Mouse (Mus musculus) thymus, adult 2 months (tissue): Measurements from ENCODE around the gene Cyp4f13. TPM values are rescaled to one million over a fixed set of nuclear protein-coding genes. Genes with fewer than 3 reads are reported as not detected.

Experiments used
- DNase-seq: peaks from one replicate; pipeline ENCODE4 v3.0.0; 2021
- H3K27ac ChIP-seq: fragments of 200-500 bp; 2 replicates; pipeline ENCODE4 v1.5.1; 2012; ENCODE audit warnings: low read length, control low read depth; ENCODE audit not compliant: control insufficient read depth, insufficient read depth
- H3K27me3 ChIP-seq: fragments of 200-500 bp; 2 replicates; pipeline ENCODE4 v1.6.1; 2012; ENCODE audit warnings: mild to moderate bottlenecking, low read length, moderate library complexity, mixed read lengths; ENCODE audit not compliant: control insufficient read depth, insufficient read depth
- H3K36me3 ChIP-seq: fragments of 200-500 bp; 2 replicates; pipeline ENCODE4 v1.6.1; 2012; ENCODE audit warnings: mild to moderate bottlenecking, low read length, moderate library complexity; ENCODE audit not compliant: control insufficient read depth, insufficient read depth
- H3K4me1 ChIP-seq: fragments of 200-500 bp; replicated peaks from 2 replicates; pipeline ENCODE4 v1.6.1; 2012; ENCODE audit warnings: low read length; ENCODE audit not compliant: control insufficient read depth, insufficient read depth
- H3K4me3 ChIP-seq: fragments of 200-500 bp; 2 replicates; pipeline ENCODE4 v1.5.1; 2012; ENCODE audit warnings: mild to moderate bottlenecking, low read length, control low read depth, moderate library complexity; ENCODE audit not compliant: control insufficient read depth, insufficient read depth
- CTCF ChIP-seq: fragments of 200-500 bp; IDR thresholded peaks from 2 replicates; pipeline ENCODE4 v1.5.1; 2012; ENCODE audit warnings: mild to moderate bottlenecking, control low read depth, low read length, moderate library complexity, borderline replicate concordance; ENCODE audit not compliant: control insufficient read depth, poor library complexity, insufficient read depth; ENCODE audit errors: extremely low read depth
- POLR2A ChIP-seq: fragments of 200-500 bp; IDR thresholded peaks from 2 replicates; pipeline ENCODE4 v1.6.1; 2012; ENCODE audit warnings: mild to moderate bottlenecking, low read length, control low read depth, moderate library complexity; ENCODE audit not compliant: control insufficient read depth, poor library complexity, insufficient read depth; ENCODE audit errors: extremely low read depth
- WGBS: fragments of 180-500 bp; shearing (Covaris S2); methylation state at CpG from one replicate; pipeline ENCODE4 v1.1.7; 2018; 5-methylcytosine and 5-hydroxymethylcytosine counted together
- polyA plus RNA-seq: library from polyadenylated mRNA; depleted of rRNA; stranded (reverse); fragments of >200 nt; gene quantifications from 2 replicates; pipeline ENCODE4 v1.2.3, GENCODE M21; 2012

Gene Cyp4f13
- polyA plus RNA-seq, 1 experiment: 39.0 TPM

GRCm38 (mm10) chr17:32965623-32966290, 18.6 kb upstream of the Cyp4f13 start, which contains the start of gene Zfp472:
Gene Zfp472 (plus strand): TSS chr17:32965814.
- Histone ChIP-seq H3K4me1 (peaks cover 8% of the 10 kb centered on the region), H3K4me3 (peak within 1 kb of the TSS; percentile 91), H3K27ac (no peak within 1 kb of the TSS), H3K27me3 (no peaks in the 10 kb centered on the region), H3K36me3 (no peaks in the 10 kb centered on the region)
- peak; percentile 91 for DNase-seq
- under 1% methylated on average over 33 of the region's 33 CpGs for whole genome bisulfite sequencing
- 0 out of 2 replicates have a peak, but pooled peaks have one; percentile 35 for TF ChIP-seq POLR2A
- TF ChIP-seq CTCF: no peak

- H3K4me3 ChIP-seq: peak overlapping the region; percentile 91
- no peaks in the 10 kb centered on the region for H3K36me3 ChIP-seq
- peaks cover 8% of the 10 kb centered on the region for H3K4me1 ChIP-seq
- no peak for DNase-seq
- no peak overlapping the region for H3K27ac ChIP-seq
- 2% methylated on average over 14 of the region's 14 CpGs for WGBS
- TF ChIP-seq POLR2A: no peak
- TF ChIP-seq CTCF: no peak
- H3K27me3 ChIP-seq: no peaks in the 10 kb centered on the region
These were observed 18.0 kb upstream of the Cyp4f13 start for GRCm38 (mm10) chr17:32965253-32965622.

GRCm38 (mm10) chr17:32951441-32951840, 4.2 kb upstream of the Cyp4f13 start:
- Histone ChIP-seq H3K27ac (no peak overlapping the region), H3K36me3 (no peaks in the 10 kb centered on the region), H3K4me1 (peaks cover 20% of the 10 kb centered on the region), H3K27me3 (no peaks in the 10 kb centered on the region), H3K4me3 (no peak overlapping the region)
- TF ChIP-seq POLR2A (no peak), CTCF (peak; percentile 86; the same call in 1 of the 2 replicates)
- 18% methylated on average over 16 of the region's 16 CpGs for WGBS
- peak; percentile 82 for DNase-seq

GRCm38 (mm10) chr17:32951006-32951405, 3.8 kb upstream of the Cyp4f13 start:
- 38% methylated on average over 11 of the region's 11 CpGs for WGBS
- DNase-seq: no peak
- peaks cover 24% of the 10 kb centered on the region for H3K4me1 ChIP-seq

GRCm38 (mm10) chr17:32950136-32950535, 2.9 kb upstream of the Cyp4f13 start:
- Histone ChIP-seq H3K4me1 (peaks cover 25% of the 10 kb centered on the region), H3K4me3 (no peak overlapping the region), H3K27ac (no peak overlapping the region), H3K36me3 (no peaks in the 10 kb centered on the region), H3K27me3 (no peaks in the 10 kb centered on the region)
- no peak for DNase-seq
- TF ChIP-seq CTCF: no peak
- no peak for TF ChIP-seq POLR2A
- WGBS: 98% methylated on average over 3 of the region's 3 CpGs

More at GRCm38 (mm10) chr17:32951006-32951405, 3.8 kb upstream of the Cyp4f13 start:
- no peaks in the 10 kb centered on the region for H3K27me3 ChIP-seq
- TF ChIP-seq POLR2A: no peak
- TF ChIP-seq CTCF: no peak
- H3K27ac ChIP-seq: no peak overlapping the region
- no peak overlapping the region for H3K4me3 ChIP-seq
- no peaks in the 10 kb centered on the region for H3K36me3 ChIP-seq

- WGBS: 7% methylated on average over 9 of the region's 9 CpGs
- peaks cover 24% of the 10 kb centered on the region for H3K4me1 ChIP-seq
- H3K4me3 ChIP-seq: peak overlapping the region; percentile 59
- DNase-seq: no peak
- TF ChIP-seq POLR2A (no peak), CTCF (no peak)
- peak overlapping the region; percentile 84 for H3K27ac ChIP-seq
- no peaks in the 10 kb centered on the region for H3K27me3 ChIP-seq
- no peaks in the 10 kb centered on the region for H3K36me3 ChIP-seq
These were observed 486 bp downstream of the Cyp4f13 start for GRCm38 (mm10) chr17:32946716-32947115.
